Mouse (Mus musculus) inflammation-experienced regulatory T-cells (primary cell): Measurements from ENCODE around the gene Mcrip1. TPM values are rescaled to one million over a fixed set of nuclear protein-coding genes. Genes with fewer than 3 reads are reported as not detected.

ENCODE experiments used
- polyA plus RNA-seq, 2 experiments: library from polyadenylated mRNA; unstranded; fragments of 100-300 nt; shearing (Covaris generic); gene quantifications; one replicate each; pipeline ENCODE4 v1.2.1; 2017

Gene Mcrip1
- 100 to 1,000 TPM; 111 to 150 TPM for polyA plus RNA-seq

GRCm38 (mm10) chr11:120549168-120549945 is at the start of gene Mcrip1:
Mcrip1 (minus strand) TSS chr11:120549727.

GRCm38 (mm10) chr11:120598283-120598989 is 48.9 kb upstream of the Mcrip1 start, which contains the start of the genes Alyref and Anapc11:
Alyref (minus strand) TSS chr11:120598365.
Anapc11 (plus strand) TSS chr11:120598421.

GRCm38 (mm10) chr11:120581490-120582267 is 32.2 kb upstream of the Mcrip1 start, which contains the start of gene Arhgdia:
Arhgdia (minus strand) TSS chr11:120581624.

GRCm38 (mm10) chr11:120572752-120573584 is 23.4 kb upstream of the Mcrip1 start, which contains the start of gene P4hb:
P4hb (minus strand) TSS chr11:120573253.

GRCm38 (mm10) chr11:120550810-120551440 is 1.4 kb upstream of the Mcrip1 start, which contains the start of gene Ppp1r27:
Ppp1r27 (minus strand) TSS chr11:120551132.

GRCm38 (mm10) chr11:120530085-120530964 is 19.2 kb downstream of the Mcrip1 start, which contains the start of gene Gcgr:
Gcgr (plus strand) TSS chr11:120530699.

Other genes starting within 250 kb of the Mcrip1 start
- gene Actg1, start 201.2 kb downstream of the Mcrip1 start, polyA plus RNA-seq: 1,000 to 10,000 TPM; 2,279 to 2,302 TPM
- under 1 TPM; 0.16 to 0.19 TPM for gene Fscn2, start 188.2 kb downstream of the Mcrip1 start, polyA plus RNA-seq
- 10 to 100 TPM; 24.5 to 41.1 TPM for gene Faap100, start 171.0 kb downstream of the Mcrip1 start, polyA plus RNA-seq
- gene Nploc4, start 112.0 kb downstream of the Mcrip1 start, polyA plus RNA-seq: 10 to 100 TPM; 43.2 to 49.9 TPM
- gene Tspan10, start 107.1 kb downstream of the Mcrip1 start, polyA plus RNA-seq: not detected
- 1 to 10 TPM; 1.5 to 2.0 TPM for gene Pde6g, start 96.2 kb downstream of the Mcrip1 start, polyA plus RNA-seq
- gene Oxld1, start 91.7 kb downstream of the Mcrip1 start, polyA plus RNA-seq: 10 to 100 TPM; 12.6 to 15.7 TPM
- 10 to 100 TPM; 51.2 to 66.8 TPM for gene Ccdc137, start 91.6 kb downstream of the Mcrip1 start, polyA plus RNA-seq
- gene Arl16, start 82.1 kb downstream of the Mcrip1 start, polyA plus RNA-seq: 10 to 100 TPM; 27.3 to 42.6 TPM
- gene Mrpl12, start 65.1 kb downstream of the Mcrip1 start, polyA plus RNA-seq: 10 to 100 TPM; 65.5 to 81.0 TPM
- 10 to 100 TPM in 1 of 2 experiments, 1 to 10 TPM in 1; 9.8 to 22.0 TPM for gene Slc25a10, start 57.9 kb downstream of the Mcrip1 start, polyA plus RNA-seq
- gene Gcgr, start 19.0 kb downstream of the Mcrip1 start, polyA plus RNA-seq: not detected
- gene Ppp1r27, start 1.4 kb upstream of the Mcrip1 start, polyA plus RNA-seq: 1 to 10 TPM in 1 of 2 experiments, under 1 TPM in 1; 0.63 to 1.8 TPM
- gene P4hb, start 23.5 kb upstream of the Mcrip1 start, polyA plus RNA-seq: 100 to 1,000 TPM; 247 to 254 TPM
- gene Arhgdia, start 31.9 kb upstream of the Mcrip1 start, polyA plus RNA-seq: 100 to 1,000 TPM; 707 to 884 TPM
- 100 to 1,000 TPM; 253 to 299 TPM for gene Alyref, start 48.6 kb upstream of the Mcrip1 start, polyA plus RNA-seq
- 100 to 1,000 TPM; 116 to 144 TPM for gene Anapc11, start 48.7 kb upstream of the Mcrip1 start, polyA plus RNA-seq
- 1 to 10 TPM in 1 of 2 experiments, not detected in 1; 1.0 TPM for gene Npb, start 58.8 kb upstream of the Mcrip1 start, polyA plus RNA-seq
- 100 to 1,000 TPM; 142 to 194 TPM for gene Pcyt2, start 68.2 kb upstream of the Mcrip1 start, polyA plus RNA-seq
- gene Sirt7, start 75.5 kb upstream of the Mcrip1 start, polyA plus RNA-seq: 100 to 1,000 TPM; 275 to 320 TPM
- 10 to 100 TPM; 22.8 to 25.0 TPM for gene Mafg, start 83.9 kb upstream of the Mcrip1 start, polyA plus RNA-seq
- gene Pycr1, start 94.0 kb upstream of the Mcrip1 start, polyA plus RNA-seq: 1 to 10 TPM in 1 of 2 experiments, under 1 TPM in 1; 0.43 to 3.8 TPM
- under 1 TPM; 0.38 to 0.75 TPM for gene Myadml2, start 98.4 kb upstream of the Mcrip1 start, polyA plus RNA-seq
- gene Notum, start 111.4 kb upstream of the Mcrip1 start, polyA plus RNA-seq: under 1 TPM; 0.11 to 0.97 TPM
- gene Aspscr1, start 123.2 kb upstream of the Mcrip1 start, polyA plus RNA-seq: 100 to 1,000 TPM; 142 to 153 TPM
- 100 to 1,000 TPM; 111 to 157 TPM for gene Cenpx, start 164.0 kb upstream of the Mcrip1 start, polyA plus RNA-seq
- 10 to 100 TPM; 64.1 to 74.7 TPM for gene Lrrc45, start 164.2 kb upstream of the Mcrip1 start, polyA plus RNA-seq
- gene Rac3, start 171.7 kb upstream of the Mcrip1 start, polyA plus RNA-seq: 1 to 10 TPM in 1 of 2 experiments, under 1 TPM in 1; 0.87 to 1.8 TPM
- gene Dcxr, start 177.6 kb upstream of the Mcrip1 start, polyA plus RNA-seq: 10 to 100 TPM in 1 of 2 experiments, 1 to 10 TPM in 1; 7.4 to 23.4 TPM
- gene Cbr2, start 182.4 kb upstream of the Mcrip1 start, polyA plus RNA-seq: not detected
- gene Hmga1b, start 213.1 kb upstream of the Mcrip1 start, polyA plus RNA-seq: 10 to 100 TPM; 27.2 to 28.0 TPM
- gene Rfng, start 234.5 kb upstream of the Mcrip1 start, polyA plus RNA-seq: 10 to 100 TPM; 34.6 to 49.4 TPM
- gene Gps1, start 234.5 kb upstream of the Mcrip1 start, polyA plus RNA-seq: 100 to 1,000 TPM; 160 to 176 TPM
- 10 to 100 TPM; 76.1 to 76.4 TPM for gene Dus1l, start 246.7 kb upstream of the Mcrip1 start, polyA plus RNA-seq